Mouse (Mus musculus): ENCODE results near the gene Rpl13. TPM values are rescaled to one million over a fixed set of nuclear protein-coding genes. Genes with fewer than 3 reads are reported as not detected.

Gene Rpl13
- polyA plus RNA-seq, 1 experiment from 2014 or later: 1,017 TPM

DNA sequence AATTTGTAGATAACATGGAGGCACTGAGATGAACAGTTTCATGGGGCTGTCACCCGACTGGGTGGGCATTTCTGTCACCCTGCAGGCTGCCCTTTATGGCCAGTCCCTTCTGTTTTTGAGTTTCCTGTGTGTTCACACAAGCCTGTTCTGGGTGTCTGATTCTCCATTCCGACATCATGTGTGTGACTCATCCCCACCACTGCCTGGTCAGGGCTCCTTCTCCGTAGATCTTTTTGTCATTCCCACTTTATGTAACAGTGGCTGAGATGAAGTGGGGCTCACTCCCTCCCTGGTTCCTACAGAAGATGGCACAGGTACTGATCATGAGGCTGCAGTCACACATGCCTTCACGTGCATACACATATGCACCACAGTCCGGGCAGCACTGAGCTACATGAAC is 20.5 kb downstream of the Rpl13 start:
- no peak for TF ChIP-seq CTCF (IDR thresholded peaks at IDR 0.05)
- ChIA-PET POLR2A (interaction anchor here (1.0 kb wide), 1 partner anchor 59 kb away, joined by 3 read pairs; no protein-coding TSS in a partner anchor), CTCF (interaction anchor here (0.7 to 1.8 kb wide), 2 partner anchors 10 to 67 kb away, joined by 3 read pairs; no protein-coding TSS in a partner anchor)
- ATAC-seq (no peak), DNase-seq (ENCODE audit: low read depth, low spot score) (no peak)
- peaks cover 12% of the 10 kb centered on the region for H3K27me3 ChIP-seq
- in situ Hi-C loops (cut with MboI; ENCODE audit: low pct_unique_long_range_greater_than_20kb): no loop called here

DNA sequence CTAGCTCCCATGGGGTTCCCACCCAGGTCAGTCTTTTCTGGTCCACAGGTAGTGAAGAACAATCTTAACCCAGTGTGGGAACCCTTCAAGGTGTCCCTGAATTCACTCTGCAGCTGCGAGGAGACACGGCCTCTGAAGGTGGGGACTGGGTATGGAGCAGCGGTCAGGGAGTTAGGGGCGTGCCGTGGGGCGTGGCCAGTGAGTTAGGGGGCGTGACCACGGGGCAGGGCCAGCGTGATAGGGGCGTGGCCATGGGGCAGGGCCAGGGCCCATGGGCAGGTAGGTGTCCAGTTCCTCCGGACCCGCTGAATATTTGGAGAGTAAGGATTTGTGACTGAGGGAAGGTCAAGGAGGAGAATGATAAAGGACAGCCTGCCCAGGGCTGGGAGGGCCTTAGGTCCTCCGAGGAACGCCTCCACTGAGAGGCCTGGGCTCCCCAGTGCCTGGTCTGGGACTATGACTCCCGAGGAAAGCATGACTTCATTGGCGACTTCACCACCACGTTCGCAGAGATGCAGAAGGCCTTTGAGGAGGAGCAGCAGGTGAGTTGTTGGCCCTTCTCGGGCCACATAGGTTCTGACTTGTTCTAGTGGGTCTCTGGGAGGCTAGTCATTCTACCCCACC is 24.2 kb downstream of the Rpl13 start:
- peaks cover 8% of the 10 kb centered on the region for H3K27me3 ChIP-seq
- ATAC-seq (no peak), DNase-seq (ENCODE audit: low read depth, low spot score) (no peak)
- in situ Hi-C loops (cut with MboI; ENCODE audit: low pct_unique_long_range_greater_than_20kb): no loop called here
- POLR2A ChIA-PET: no interaction called here
- CTCF ChIA-PET: interaction anchor here (1.1 to 2.0 kb wide), 3 partner anchors 8 to 19 kb away, joined by 4 to 8 read pairs (median 6); no protein-coding TSS in a partner anchor
- no peak for TF ChIP-seq CTCF (IDR thresholded peaks at IDR 0.05)

DNA sequence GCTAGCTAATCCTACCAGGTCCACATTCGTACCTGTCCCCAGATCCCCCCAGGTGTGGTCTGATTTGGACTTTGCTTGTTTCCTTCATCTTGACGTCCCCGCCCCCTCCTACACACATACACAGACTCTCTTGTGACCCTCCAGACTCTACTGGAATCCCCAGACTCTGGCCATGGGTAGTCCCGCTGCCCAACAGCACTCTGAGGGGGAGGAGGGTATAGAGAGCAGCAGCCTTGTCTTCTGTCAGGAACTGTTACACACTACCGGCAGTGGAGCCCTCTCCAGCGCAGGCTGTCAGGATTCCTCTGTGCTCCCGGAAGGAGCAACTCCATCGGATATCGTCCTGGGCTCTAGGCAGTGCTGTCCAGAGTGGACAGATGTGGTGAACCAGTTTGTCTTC is 28.9 kb downstream of the Rpl13 start:
- TF ChIP-seq CTCF (IDR thresholded peaks at IDR 0.05): no peak
- in situ Hi-C loops (cut with MboI; ENCODE audit: low pct_unique_long_range_greater_than_20kb): no loop called here
- CTCF ChIA-PET: no interaction called here
- DNase-seq (ENCODE audit: low read depth, low spot score): no peak
- peaks cover 8% of the 10 kb centered on the region for H3K27me3 ChIP-seq
- no peak for ATAC-seq
- POLR2A ChIA-PET: no interaction called here

DNA sequence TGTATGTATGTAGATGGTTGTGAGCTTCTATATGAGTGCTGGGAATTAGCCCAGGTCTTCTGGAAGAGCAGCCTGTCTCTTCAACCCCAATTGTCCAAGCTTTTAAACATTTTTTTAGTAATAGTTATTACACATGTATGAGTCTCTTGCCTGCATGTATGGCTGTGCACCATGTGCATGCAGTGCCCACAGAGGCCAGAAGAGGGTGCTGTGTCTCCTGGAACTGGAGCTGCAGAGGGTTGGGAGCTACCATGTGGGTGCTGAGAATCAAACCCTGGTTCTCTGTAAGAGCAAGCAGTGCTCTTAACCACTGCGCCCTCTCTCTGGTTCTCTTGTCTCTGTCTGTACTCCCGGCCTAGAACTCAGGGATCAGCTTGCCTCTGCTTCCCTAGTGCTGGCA is 30.8 kb downstream of the Rpl13 start:
- DNase-seq (ENCODE audit: low read depth, low spot score) (no peak), ATAC-seq (no peak)
- CTCF ChIA-PET: interaction anchor here (1.1 to 1.2 kb wide), 2 partner anchors 10 to 25 kb away, joined by 3 read pairs; no protein-coding TSS in a partner anchor
- no peak for TF ChIP-seq CTCF (IDR thresholded peaks at IDR 0.05)
- POLR2A ChIA-PET: interaction anchor here (0.6 kb wide), 1 partner anchor 20 kb away, joined by 3 read pairs; no protein-coding TSS in a partner anchor
- in situ Hi-C loops (cut with MboI; ENCODE audit: low pct_unique_long_range_greater_than_20kb): no loop called here
- H3K27me3 ChIP-seq: peaks cover 7% of the 10 kb centered on the region

DNA sequence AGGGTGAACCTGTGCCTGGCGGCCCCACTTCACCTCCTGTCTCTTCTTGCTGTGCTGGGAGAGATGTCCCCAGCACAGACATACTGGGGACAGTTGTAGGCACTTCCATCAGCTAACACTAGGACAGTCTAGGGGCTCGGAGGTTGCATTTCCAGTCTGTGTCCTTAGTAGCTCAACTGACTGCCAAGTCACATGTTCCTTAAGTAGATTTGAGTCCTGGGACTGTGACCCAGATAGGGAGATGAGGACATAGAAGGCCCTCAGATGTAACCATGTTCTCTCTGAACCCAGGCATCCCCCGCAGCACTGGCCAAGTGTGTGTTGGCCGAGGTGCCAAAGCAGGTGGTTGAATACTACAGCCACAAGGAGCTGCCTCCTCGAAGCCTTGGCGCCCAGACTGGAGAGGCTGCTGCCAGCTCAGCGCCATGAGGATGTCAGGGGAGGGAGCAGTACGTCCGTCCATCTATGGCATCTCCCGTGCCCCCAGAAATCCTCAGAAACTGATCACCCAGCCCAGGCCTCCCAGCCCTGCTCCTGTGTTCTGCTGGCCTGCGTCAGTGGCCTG is 32.1 kb downstream of the Rpl13 start:
- in situ Hi-C loops (cut with MboI; ENCODE audit: low pct_unique_long_range_greater_than_20kb): no loop called here

DNA sequence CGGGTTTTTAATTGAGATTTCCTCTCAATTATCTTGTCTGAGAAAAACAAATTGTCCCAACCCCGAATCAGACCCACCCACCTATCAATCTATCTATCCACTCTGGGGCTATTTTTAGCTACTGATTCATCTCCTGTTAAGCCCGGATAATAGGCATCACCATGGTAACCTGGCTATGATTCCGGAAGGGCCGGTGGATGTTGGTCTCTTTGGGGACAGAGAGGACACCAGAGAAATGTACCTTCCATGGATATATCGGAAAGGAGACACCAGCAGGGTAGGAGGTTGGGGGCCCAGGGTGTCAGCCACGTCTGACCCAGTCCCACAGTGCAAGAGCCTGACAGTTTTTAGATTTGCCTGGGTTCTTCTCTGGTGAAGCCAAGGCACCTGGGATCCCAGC is 33.3 kb downstream of the Rpl13 start:
- TF ChIP-seq CTCF (IDR thresholded peaks at IDR 0.05): no peak
- peaks cover 3% of the 10 kb centered on the region for H3K27me3 ChIP-seq
- ChIA-PET CTCF (no interaction called here), POLR2A (no interaction called here)
- ATAC-seq (no peak), DNase-seq (ENCODE audit: low read depth, low spot score) (no peak)
- in situ Hi-C loops (cut with MboI; ENCODE audit: low pct_unique_long_range_greater_than_20kb): no loop called here

More for the DNA sequence above, 32.1 kb downstream of the Rpl13 start:
- TF ChIP-seq CTCF (IDR thresholded peaks at IDR 0.05): no peak
- ChIA-PET POLR2A (no interaction called here), CTCF (interaction anchor here (1.0 to 1.2 kb wide), 3 partner anchors 9 to 27 kb away, joined by 3 to 4 read pairs (median 3); no protein-coding TSS in a partner anchor)
- peaks cover 3% of the 10 kb centered on the region for H3K27me3 ChIP-seq
- DNase-seq (ENCODE audit: low read depth, low spot score) (no peak), ATAC-seq (no peak)

DNA sequence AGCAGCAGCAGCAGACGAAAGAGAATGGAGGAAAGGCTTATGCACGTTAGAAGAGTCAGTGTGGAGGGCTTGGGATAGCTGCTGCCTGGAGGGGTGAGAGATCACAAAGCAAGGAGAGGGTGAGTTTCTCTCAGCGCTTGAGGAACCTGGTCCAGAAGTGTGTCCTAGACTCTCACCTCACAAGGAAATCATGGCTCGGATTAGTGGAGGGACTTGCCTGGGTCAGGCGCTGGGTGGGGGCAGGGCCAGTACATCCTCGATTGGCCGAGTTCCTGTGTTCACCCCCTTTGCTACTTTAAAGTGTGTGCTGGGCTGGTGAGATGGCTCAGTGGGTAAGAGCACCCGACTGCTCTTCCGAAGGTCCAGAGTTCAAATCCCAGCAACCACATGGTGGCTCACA is 33.7 kb downstream of the Rpl13 start:
- no peak for TF ChIP-seq CTCF (IDR thresholded peaks at IDR 0.05)
- peaks cover 3% of the 10 kb centered on the region for H3K27me3 ChIP-seq
- in situ Hi-C loops (cut with MboI; ENCODE audit: low pct_unique_long_range_greater_than_20kb): no loop called here
- ATAC-seq (no peak), DNase-seq (ENCODE audit: low read depth, low spot score) (no peak)
- CTCF ChIA-PET: interaction anchor here (1.5 kb wide), 1 partner anchor 65 kb away, joined by 3 read pairs; no protein-coding TSS in a partner anchor
- POLR2A ChIA-PET: interaction anchor here (0.6 kb wide), 1 partner anchor 292 kb away, joined by 3 read pairs; no protein-coding TSS in a partner anchor

DNA sequence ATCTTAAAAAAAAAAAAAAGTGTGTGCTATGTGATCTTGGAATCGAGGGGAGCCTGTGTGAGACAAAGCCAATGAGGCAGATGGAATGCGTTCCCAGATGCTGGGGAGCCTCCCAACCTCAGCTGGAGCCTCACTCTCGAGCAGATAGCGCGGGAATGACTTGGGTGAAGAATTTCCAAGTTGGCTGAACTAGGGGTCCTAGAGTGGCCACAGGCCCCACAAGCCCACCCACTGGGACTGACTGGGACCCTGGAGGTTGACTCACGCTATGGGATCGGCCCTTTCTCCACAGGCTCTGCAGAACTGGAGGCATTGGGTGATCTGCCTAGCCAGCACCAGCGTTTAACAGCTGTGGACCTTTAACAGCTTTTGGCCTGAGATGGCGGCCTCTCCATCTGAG is 34.1 kb downstream of the Rpl13 start:
- TF ChIP-seq CTCF (IDR thresholded peaks at IDR 0.05): no peak
- CTCF ChIA-PET: interaction anchor here (1.5 kb wide), 2 partner anchors 25 to 65 kb away, joined by 3 read pairs; no protein-coding TSS in a partner anchor
- DNase-seq (ENCODE audit: low read depth, low spot score): no peak
- H3K27me3 ChIP-seq: peaks cover under 1% of the 10 kb centered on the region
- no peak for ATAC-seq
- in situ Hi-C loops (cut with MboI; ENCODE audit: low pct_unique_long_range_greater_than_20kb): no loop called here
- POLR2A ChIA-PET: interaction anchor here (0.6 kb wide), 1 partner anchor 292 kb away, joined by 3 read pairs; no protein-coding TSS in a partner anchor

DNA sequence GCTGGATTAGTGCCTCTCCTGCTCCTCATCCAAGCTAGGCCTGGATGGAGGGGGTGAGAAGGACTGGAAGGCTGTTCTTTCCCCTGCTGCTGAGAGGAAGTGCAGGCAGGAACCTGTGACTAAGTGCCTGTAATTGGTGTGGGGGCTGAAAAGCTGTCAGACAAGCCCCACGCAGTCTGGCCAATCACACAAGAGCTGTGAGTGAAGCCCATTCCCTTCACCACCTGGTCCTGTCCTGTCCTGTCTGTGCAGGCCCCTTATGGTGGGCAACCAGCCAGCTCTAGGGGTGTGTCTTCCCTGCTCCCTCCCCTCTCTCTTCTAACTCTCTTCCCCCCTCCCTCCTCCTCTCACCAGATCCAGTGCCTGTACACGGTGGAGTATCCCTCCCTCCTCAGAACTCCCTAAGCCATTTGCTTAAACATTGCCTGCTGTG is 35.5 kb downstream of the Rpl13 start:
- no peak for TF ChIP-seq CTCF (IDR thresholded peaks at IDR 0.05)
- DNase-seq (ENCODE audit: low read depth, low spot score) (no peak), ATAC-seq (no peak)
- in situ Hi-C loops (cut with MboI; ENCODE audit: low pct_unique_long_range_greater_than_20kb): no loop called here
- ChIA-PET POLR2A (interaction anchor here (1.4 kb wide), 1 partner anchor 10 kb away, joined by 3 read pairs; no protein-coding TSS in a partner anchor), CTCF (interaction anchor here (1.5 kb wide), 1 partner anchor 26 kb away, joined by 3 read pairs; no protein-coding TSS in a partner anchor)
- H3K27me3 ChIP-seq: no peaks in the 10 kb centered on the region

DNA sequence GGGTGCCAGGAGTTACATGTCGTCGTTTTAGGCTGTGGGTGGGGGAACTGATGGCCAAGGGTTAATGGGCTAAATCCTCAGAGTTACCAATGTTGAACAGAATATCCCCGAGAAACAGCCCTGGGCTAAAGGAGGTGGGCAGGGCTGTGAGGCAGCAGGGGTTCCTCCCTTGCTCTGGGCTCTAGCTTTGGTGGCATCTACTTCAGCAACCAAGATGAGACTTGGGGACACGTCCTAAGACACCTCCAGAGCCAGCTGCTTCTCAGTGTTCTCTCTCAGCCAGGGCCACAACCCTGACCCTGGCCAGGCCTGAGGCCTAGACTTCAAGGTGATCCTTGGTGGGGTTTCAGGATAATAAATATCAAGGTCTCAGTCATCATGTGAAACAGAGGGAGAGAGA is 36.6 kb downstream of the Rpl13 start:
- DNase-seq (ENCODE audit: low read depth, low spot score) (no peak), ATAC-seq (no peak)
- no peaks in the 10 kb centered on the region for H3K27me3 ChIP-seq
- CTCF ChIA-PET: no interaction called here
- no peak for TF ChIP-seq CTCF (IDR thresholded peaks at IDR 0.05)
- POLR2A ChIA-PET: no interaction called here
- in situ Hi-C loops (cut with MboI; ENCODE audit: low pct_unique_long_range_greater_than_20kb): no loop called here
